Mouse (Mus musculus) olfactory bulb, adult 2 months (tissue): ENCODE measurements around the gene Dock8.

Experiments
- CTCF ChIP-seq: fragments of 200-500 bp; IDR thresholded peaks from 2 replicates; pipeline ENCODE4 v1.5.1; 2012; ENCODE audit warnings: low read depth, mild to moderate bottlenecking, low read length, moderate library complexity; ENCODE audit not compliant: insufficient read depth
- POLR2A ChIP-seq: fragments of 200-500 bp; IDR thresholded peaks from 2 replicates; pipeline ENCODE4 v1.6.1; 2012; ENCODE audit warnings: mild to moderate bottlenecking, low read depth, low read length, moderate library complexity; ENCODE audit not compliant: insufficient read depth

- no peak for TF ChIP-seq POLR2A
- no peak for TF ChIP-seq CTCF
Measured at GRCm38 (mm10) chr19:25082839-25083238, 83.5 kb downstream of the Dock8 start.
